Mouse (Mus musculus): ENCODE results near the gene Lrrk1.
A peak's percentile ranks its signal among the peaks of the same experiment; 100 is the strongest.

Gene Lrrk1

DNA sequence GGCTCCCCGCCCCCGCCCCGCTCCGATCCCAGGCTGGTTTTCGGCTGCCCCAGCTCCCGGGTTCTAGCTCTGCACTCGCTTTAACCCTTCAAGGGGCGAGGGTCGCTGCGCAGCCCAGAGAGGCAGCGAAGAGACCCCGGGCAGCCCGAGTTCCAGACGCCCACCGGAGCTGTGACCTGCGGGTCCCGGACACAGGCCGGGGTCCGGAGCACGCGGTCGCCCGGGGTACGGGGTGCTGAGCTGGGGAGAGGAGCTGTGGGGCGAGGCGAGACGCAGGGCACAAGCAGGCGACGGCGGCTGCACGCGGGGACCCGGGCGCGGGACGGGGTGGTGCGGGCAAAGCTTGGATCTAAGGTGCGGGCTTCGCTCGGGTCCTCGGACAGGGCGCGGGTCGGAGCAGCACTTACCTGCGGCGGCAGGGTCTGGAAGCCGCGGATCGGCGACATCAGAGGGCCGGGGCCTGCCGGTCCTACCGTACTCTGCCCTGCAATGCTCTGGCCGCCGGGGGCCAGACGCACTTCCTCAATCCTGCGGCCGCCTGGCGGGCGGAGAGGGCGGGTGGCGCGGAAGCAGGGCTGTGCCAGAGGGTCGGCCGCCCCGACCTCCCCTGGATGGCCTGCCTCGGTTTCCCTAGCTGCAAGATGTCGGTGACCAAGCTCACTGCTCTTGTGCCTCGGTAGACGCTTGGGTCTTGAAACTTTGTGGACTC is at the start of gene Lrrk1:
Gene Lrrk1, minus strand, starts transcription at position 538 of the 709 bp plus-strand sequence.
- peak; percentile 66 for DNase-seq (ENCODE audit: low spot score)

GRCm38 (mm10) chr7:66434453-66434935 is 46.3 kb upstream of the Lrrk1 start:
- DNase-seq (ENCODE audit: low spot score): peak; percentile 52

DNA sequence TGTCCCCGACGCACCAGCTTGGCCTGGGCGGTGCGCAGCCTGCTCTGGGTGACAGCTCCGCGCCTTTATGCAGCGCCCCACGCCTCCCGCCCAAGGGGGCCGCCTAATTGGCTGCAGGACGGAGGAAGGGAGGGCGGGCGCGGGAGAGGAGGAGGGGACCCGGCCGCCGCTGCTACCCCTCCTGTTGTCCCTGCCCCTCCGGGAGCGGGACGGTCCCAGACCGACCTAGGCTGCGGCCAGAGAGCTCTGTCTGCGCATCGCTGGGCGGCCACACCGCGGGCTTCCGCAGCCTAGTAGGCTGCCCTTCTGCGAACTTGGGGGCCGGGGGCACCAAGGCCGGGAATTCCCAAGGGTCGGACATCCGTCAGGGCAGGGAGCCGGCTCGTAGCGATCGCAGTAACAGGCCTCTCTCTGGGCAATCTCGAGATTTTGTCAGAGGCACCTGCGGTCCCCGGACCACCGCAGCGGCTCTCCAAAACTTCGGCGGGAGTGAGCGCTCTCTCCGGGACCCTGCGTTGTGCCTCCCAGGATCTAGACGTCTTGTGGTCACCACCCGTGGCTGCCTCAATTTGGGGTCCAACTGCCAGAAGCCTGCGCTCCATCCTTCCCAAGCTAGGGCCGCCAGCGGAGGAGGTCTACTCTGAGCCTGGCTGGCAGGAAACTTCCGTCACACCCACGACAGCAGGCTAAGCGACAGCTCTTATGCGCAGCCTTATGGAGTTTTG is 39.4 kb upstream of the Lrrk1 start, which contains the start of gene Aldh1a3:
Gene Aldh1a3, minus strand, starts transcription at position 81 of the 725 bp plus-strand sequence.
- DNase-seq (ENCODE audit: low spot score): peak; percentile 61

- DNase-seq (ENCODE audit: low spot score): no peak
Observed at GRCm38 (mm10) chr7:66427053-66427436, 38.9 kb upstream of the Lrrk1 start.

GRCm38 (mm10) chr7:66421903-66422302 is 33.8 kb upstream of the Lrrk1 start:
- no peak for DNase-seq (ENCODE audit: low spot score)

DNA sequence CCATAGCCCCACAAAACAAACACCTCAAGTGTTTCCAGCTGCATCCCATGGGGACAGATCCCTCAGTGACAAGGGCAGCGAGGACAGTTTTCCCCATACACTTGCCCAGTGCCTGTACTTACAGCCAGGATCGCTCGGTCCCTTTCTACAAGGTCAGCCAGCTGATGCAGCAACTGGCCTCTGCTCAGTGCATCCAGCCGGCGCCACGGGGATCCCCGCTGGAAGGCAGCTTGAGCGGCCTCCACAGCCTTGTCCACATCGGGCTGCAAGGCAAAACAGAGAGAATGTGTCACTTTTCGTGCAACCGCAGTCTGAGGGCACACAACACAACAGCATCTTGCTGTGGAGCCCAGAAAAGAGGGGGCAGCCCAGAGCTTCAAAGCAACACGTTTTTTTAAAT is 30.8 kb upstream of the Lrrk1 start:
- DNase-seq (ENCODE audit: low spot score): peak; percentile 51

DNA sequence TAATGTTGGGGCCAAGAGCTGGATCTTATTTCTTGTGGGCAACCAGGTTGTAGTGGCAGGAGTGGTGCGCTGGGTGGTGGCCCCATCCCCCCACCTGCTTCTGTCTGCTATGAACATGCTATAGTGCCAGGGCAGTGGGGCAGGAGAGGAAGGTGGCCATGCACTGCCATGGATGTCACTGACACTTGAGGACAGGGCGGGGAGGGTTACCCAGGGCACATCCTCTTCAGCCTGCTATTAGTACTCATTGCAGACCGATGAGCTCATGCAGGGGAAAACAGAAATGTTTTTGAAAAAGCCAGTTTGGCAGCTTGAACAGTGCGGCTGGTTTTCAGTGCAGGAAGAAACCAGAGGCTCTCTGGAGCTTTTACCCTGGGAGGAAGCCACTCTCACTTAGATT is 28.7 kb upstream of the Lrrk1 start:
- no peak for DNase-seq (ENCODE audit: low spot score)

- DNase-seq (ENCODE audit: low spot score): no peak
Observed at GRCm38 (mm10) chr7:66413093-66413492, 24.9 kb upstream of the Lrrk1 start.

DNA sequence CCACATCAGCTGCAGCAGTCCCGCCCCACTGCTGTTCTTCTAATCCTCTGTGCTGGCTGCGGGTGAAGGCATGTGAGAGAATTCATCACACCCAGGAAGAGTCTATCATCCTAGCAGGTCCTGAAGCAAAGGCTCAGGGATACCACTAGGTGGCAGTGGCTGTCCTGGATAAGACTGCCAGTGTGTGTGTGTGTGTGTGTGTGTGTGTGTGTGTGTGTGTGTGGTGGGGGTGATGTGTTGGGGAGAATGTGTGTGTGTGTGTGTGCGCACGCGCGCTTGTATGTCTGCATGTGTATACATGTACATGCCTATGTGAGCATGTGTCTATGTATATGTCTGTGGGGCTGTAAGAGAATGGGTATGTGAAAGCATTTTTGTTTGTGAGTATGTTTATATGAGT is 21.3 kb upstream of the Lrrk1 start:
- no peak for DNase-seq (ENCODE audit: low spot score)

GRCm38 (mm10) chr7:66406971-66407370 is 18.8 kb upstream of the Lrrk1 start:
- DNase-seq (ENCODE audit: low spot score): peak; percentile 31

GRCm38 (mm10) chr7:66405951-66406721 is 18.0 kb upstream of the Lrrk1 start:
- peak; percentile 54 for DNase-seq (ENCODE audit: low spot score)

DNA sequence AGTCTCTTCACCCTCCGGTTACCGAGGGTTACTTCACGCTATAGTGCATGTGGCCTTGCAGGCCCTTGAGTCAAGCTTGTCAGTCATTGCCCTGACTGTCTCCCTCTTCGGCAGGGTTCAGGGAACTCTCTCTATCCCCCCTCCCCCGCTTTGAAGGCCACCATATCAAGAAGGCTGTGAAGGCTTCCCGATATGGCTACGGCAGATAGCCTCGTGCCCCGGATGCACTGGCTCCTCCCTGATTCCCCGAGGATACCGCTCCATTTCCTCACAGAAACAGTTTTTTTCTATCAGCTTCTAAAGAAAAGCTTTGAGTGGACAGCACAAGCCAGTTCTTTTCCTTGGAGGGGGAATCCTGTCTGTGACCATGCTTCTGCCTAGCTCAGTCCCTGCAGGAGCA is 17.4 kb upstream of the Lrrk1 start:
- peak; percentile 43 for DNase-seq (ENCODE audit: low spot score)

GRCm38 (mm10) chr7:66404802-66405201 is 16.7 kb upstream of the Lrrk1 start:
- no peak for DNase-seq (ENCODE audit: low spot score)

DNA sequence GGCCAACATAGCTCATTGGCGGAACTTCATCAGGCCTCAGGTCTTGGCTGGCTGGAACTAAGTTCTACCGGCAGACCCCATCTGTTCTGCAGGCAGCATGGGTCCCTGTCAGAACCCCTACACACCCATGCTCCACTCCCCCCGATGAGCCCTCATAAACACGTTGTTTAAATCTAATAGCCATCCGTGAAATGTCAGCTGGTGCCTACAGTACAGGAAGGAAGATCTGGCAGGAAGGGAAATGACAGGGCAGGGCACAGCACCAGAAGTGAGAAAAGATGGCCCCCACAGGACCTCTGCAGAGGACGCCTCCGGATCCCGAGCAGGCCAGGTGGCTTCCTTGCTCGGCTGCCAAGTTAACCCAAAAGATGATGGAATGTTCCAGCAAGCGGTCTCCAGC is 16.0 kb upstream of the Lrrk1 start:
- no peak for DNase-seq (ENCODE audit: low spot score)

GRCm38 (mm10) chr7:66402876-66403275 is 14.7 kb upstream of the Lrrk1 start:
- no peak for DNase-seq (ENCODE audit: low spot score)

DNA sequence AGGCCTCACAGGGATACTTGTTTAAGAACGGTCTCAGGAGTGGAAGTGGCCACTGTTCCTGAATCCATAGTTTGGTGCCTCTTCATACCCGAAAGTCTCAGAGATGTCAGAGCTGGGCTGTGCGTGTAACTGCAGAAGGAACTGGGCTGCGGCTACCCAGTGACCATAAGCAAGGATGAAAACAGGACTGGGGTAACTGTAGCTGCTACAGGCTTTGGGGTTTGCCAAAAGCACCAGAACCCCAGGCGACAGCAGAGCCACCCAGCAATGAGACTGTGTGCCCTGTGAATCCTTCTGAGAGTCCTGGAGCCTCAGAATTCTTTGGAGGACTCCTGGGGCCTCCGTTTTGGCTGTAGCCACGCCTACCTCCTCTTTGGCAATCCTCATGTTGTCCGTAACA is 13.5 kb upstream of the Lrrk1 start:
- no peak for DNase-seq (ENCODE audit: low spot score)

DNA sequence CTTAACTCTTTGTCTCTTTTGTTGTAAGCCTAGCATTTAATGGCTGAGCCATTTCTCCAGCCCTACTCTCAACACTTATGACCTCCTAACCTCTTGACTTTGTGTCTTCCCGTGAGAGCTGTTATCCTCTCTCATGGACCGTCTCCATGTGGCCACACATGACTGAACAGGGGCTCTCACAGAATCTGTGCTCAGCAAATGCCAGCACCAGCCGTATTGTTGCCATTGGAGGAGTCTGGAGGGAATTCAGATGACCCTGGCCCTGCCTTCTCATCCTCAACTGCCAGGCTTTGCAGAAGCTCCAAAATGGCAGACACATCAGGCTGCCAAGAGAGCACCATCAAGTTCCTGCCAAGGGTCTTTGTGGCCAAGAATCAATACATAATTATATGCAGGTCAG is 9.1 kb upstream of the Lrrk1 start:
- no peak for DNase-seq (ENCODE audit: low spot score)

DNA sequence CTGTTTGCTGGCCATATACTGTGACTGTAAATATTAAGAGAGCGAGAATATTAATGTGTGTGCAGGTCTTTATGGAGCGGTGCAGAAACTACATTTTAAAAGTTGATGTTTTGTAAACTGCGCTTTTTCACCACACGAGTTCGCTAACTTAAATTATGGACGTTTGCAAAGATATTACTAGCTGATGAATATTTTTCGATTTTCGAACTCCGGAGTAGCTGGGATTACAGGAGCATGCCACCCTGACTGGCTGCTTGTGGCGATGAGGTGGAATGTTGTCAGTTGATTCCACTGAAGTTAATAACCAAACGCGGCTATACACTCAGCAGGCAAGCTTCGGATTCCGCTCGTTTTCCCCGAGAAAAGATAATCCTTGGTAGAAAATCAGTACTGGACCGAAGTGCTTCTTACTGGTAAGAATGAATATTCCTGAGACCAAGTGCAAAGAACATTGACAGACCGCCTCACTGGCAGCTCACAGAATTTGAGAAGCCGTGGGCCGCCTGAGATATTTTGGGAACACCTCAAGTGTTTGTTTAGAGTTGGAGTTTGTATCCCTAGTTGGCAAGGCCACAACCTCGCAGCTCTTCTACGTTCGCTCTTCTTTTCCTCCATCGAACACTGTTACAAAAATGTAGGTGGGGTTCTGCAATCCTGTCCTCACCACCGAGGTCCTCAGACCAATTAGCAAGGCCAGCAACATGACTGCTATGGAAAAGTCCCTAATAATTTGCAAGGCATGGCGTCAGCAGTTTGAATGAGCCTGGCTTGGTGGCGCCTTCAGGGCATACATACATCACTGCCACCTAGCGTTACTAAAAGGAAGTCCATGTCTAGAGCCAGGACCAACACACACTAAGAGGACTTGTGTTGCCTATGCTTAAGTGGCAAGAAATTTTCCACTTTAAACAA is 727 bp upstream of the Lrrk1 start:
- peak; percentile 49 for DNase-seq (ENCODE audit: low spot score)

GRCm38 (mm10) chr7:66387419-66387812 is 734 bp downstream of the Lrrk1 start:
- no peak for DNase-seq (ENCODE audit: low spot score)

DNA sequence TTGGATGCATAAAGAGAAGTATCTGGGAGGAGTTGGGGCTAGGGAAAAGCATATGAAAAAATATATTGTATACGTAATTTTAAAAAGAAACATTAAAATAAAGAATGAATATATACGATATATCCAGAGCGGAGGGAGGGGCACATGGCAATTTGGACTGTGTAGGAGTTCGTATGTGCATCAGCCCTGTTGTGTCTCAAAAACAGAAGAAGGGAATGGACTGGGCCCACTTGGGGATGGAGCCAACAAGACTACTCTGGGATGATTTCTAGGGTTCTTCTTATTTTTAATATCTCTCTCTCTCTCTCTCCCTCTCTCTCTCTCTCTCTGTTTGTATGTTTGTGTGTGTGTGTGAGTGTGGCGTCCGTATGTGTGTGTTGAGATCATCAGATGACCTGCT is 1.7 kb downstream of the Lrrk1 start:
- no peak for DNase-seq (ENCODE audit: low spot score)

DNA sequence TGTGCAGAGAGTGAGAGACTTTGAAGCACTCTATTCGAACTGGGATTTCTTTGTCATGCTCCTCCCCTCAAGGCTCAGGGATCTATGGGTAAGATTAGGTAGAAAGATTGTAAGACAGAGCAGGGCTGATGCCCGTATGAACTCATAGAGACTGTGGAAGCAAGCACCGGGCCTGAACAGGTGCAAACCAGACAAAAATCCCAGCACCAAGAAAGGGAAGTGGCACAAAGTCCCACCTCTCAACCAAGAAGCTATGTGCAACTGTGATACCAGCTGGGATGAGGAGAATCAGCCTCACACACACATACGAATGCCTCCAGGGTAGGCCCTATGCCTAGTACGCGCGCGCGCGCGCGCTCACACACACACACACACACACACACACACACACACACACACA is 2.3 kb downstream of the Lrrk1 start:
- no peak for DNase-seq (ENCODE audit: low spot score)

DNA sequence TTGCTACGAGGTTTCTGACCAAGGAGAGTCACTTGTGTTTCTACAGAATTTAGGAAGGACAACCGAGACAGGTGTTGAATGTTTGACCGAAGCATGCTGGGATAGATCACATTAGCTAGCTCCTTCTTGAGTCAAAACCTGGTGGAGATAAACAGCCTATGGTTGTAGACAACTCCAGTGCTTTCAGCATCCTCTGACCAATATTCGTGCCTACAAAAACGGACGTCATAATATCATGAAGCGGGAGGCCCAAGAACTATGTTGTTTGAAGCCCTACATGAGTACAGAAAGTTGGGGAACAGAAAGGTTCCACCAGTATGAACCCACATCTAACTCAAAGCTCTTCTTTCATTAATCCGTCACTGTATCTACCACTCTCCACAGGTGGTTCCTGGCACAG is 3.3 kb downstream of the Lrrk1 start:
- no peak for DNase-seq (ENCODE audit: low spot score)
